Mouse (Mus musculus): Measurements from ENCODE around the gene Grin3b. TPM values are rescaled to one million over a fixed set of nuclear protein-coding genes. Genes with fewer than 3 reads are reported as not detected.

Grin3b gene
- total RNA-seq, 1 experiment from 2014 or later = not detected

DNA sequence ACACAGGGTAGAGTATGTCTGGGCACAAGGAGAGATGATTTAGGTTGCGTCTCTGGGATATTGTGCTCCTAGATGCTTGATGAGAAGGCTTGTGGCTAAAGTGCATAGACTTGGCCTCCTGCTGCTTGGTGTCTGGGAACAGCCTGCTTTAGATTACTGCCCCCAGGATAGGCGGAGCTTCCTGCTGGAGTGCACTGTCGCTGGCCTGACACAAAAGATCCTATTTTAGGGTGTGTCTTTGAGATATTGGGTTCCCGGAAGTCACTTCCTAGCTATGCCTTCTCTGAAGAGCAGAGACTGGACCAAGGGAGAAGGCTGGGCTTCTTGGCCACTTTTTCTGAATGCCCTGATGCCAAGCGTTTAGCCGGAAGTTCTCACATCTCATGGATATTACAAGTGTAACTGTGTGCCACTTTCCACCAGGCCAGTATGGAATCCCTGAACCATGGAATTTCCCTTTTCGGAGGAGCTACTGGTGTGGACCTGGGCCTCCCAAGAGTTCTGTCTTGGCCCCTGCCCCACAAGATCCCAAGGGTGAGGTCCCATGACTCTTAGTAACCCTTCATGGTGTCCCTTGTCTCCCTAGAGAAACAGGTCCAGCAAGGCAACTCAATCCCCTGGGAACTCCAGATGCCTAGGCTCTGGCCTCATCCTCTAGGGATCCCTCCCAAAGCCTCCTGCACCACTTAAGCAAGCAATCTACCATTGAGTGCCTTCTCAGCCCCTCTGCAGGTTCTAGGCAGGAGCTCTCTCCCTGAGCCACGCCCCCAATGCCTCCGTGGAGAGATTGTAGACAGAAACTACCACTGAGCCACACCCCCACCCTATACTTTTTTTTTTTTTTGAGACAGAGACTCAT lies 33.1 kb downstream of the Grin3b start:
- ATAC-seq (ENCODE audit: extremely low read depth, insufficient number of reproducible peaks, low FRiP score, poor library complexity, severe bottlenecking) = no peak

DNA sequence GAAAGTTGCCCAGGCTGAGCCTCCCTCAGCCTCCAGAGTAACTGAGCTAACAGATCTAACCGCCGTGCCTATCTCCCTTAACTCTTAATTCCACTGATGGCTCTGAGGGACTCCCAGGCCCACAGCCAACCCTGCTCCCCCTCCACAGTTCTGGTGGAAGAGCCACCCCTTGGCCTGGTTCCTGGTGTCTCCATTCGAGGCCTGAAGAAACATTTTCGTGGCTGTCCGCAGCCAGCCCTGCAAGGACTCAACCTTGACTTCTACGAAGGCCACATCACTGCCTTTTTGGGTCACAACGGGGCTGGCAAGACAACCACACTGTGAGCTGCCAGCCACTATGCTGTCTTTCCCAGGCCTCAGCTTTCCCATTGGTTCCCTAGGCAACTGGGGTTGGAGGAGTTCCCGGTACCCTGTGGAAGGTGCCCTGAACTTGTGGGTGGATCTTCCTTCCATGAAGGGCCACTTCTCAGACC lies 33.8 kb downstream of the Grin3b start:
- ATAC-seq (ENCODE audit: extremely low read depth, insufficient number of reproducible peaks, low FRiP score, poor library complexity, severe bottlenecking) = no peak

DNA sequence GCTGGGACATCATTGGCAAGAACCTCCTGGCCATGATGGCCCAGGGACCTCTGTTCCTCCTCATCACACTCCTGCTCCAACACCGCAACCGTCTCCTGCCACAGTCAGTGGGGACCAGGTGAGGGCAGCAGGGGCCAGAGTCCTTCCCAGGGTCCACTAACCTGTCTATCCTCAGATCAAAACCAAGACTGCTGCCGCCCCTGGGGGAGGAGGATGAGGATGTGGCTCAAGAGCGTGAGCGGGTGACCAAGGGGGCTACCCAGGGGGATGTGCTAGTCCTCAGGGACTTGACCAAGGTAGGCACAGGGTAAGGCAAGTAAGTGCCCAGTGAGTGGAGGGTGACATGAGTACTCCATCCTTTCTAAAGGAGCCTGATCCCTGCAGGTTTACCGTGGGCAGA lies 41.2 kb downstream of the Grin3b start:
- ATAC-seq (ENCODE audit: extremely low read depth, insufficient number of reproducible peaks, low FRiP score, poor library complexity, severe bottlenecking) = no peak

DNA sequence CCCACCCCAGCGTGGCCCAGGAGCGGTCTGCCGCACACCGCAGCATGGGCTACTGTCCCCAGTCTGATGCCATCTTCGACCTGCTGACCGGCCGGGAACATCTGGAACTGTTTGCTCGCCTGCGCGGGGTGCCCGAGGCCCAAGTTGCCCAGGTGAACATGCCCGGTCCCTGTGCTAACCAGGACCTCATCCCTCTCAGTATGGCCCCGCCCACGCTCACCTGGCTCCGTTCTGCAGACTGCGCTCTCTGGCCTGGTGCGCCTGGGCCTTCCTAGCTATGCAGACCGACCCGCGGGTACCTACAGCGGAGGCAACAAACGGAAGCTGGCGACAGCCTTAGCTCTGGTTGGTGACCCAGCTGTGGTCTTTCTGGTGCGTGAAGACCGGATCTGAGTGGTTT lies 43.1 kb downstream of the Grin3b start:
- ATAC-seq (ENCODE audit: extremely low read depth, insufficient number of reproducible peaks, low FRiP score, poor library complexity, severe bottlenecking) = no peak

DNA sequence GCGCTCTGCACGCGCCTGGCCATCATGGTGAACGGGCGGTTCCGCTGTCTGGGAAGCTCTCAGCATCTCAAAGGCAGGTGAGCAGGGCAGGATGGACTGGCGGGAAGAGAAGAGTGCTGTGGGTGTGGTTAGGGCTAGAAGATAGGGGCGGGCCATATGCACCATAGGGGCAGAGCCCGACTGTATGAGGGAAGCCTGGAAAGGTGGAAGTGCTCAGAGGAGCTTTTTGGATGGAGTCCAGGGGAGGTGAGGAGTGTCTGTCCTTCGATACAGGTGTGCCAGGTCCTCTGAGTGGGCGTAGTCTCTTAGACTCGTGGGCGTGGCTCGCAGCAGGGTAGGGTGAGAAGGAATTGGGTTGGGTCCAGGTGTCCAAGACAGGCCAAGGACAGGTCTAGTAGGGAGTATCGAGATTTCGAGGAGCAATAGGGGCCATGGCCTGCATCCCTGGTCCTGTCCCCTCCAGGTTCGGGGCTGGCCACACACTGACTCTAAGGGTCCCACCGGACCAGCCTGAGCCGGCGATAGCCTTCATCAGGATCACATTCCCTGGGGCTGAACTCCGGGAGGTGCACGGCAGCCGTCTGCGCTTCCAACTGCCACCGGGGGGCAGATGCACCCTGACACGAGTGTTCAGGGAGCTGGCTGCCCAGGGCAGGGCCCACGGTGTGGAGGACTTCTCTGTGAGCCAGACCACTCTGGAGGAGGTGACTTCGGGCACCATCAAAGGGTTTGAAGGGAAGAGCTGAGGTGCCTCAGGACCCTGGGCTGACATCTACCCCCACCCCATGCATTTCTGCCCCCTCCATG lies 44.2 kb downstream of the Grin3b start:
- no peak for ATAC-seq (ENCODE audit: extremely low read depth, insufficient number of reproducible peaks, low FRiP score, poor library complexity, severe bottlenecking)

DNA sequence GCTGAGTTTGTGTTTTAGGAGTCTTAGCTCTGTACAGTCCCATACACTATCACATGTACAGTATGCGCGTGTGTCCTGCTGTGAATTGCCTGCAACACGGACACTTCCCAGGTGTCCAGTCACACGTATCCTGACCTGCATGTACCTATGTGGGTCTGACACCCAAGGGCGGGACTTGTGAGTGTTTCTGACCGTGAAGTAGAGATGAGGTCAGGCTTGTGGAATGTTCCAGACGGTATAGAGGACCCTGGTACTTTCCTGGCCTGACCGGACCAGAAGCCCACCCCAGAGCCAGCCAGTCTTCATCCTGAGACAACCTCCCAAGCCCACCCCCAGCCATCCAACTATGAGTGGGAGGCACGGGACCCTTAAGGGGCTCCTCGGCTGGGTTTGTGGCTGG lies 45.1 kb downstream of the Grin3b start:
- ATAC-seq (ENCODE audit: extremely low read depth, insufficient number of reproducible peaks, low FRiP score, poor library complexity, severe bottlenecking) = no peak

DNA sequence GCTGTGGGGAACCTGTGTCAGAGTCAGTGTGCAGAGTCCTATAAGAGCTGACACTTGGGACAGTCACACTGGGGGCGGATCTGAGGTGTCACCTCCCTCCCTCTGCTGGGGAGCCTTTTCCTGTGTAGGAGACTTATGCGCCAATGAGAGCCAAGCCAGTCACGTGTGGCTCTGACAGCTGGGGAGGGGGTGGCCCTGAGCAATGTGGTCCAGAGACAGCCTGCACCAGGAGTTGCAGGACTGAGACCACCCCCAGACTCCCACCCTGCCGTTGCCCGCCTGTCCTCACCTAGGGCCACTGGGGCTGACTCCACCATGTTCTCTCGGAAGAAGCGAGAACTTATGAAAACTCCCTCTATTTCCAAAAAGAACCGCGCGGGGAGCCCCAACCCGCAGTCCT lies 46.0 kb downstream of the Grin3b start, which contains the start of gene Arhgap45:
Arhgap45 (plus strand) TSS at position 143 of the 400 bp plus-strand sequence.
- peak; percentile 78 for ATAC-seq (ENCODE audit: extremely low read depth, insufficient number of reproducible peaks, low FRiP score, poor library complexity, severe bottlenecking)

DNA sequence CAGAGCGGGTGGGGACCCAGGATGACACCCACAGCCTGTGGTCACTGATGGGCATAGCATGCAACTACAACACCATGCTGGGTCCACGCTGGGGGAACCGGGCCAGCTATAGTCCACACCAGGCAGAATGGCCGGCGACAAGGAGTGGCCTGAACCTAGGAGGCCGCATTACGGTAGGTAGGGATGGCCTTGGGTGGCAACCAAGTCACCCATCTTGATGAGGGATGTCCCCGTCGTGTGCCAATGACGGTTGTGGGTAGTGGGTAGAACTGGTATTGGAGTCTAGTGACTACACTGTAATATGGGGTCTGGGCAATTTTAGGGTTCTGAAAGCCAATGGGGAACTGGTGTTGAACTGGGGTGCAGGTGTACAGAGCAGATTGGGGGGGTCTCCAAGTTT lies 46.4 kb downstream of the Grin3b start:
- peak; percentile 17 for ATAC-seq (ENCODE audit: extremely low read depth, insufficient number of reproducible peaks, low FRiP score, poor library complexity, severe bottlenecking)

DNA sequence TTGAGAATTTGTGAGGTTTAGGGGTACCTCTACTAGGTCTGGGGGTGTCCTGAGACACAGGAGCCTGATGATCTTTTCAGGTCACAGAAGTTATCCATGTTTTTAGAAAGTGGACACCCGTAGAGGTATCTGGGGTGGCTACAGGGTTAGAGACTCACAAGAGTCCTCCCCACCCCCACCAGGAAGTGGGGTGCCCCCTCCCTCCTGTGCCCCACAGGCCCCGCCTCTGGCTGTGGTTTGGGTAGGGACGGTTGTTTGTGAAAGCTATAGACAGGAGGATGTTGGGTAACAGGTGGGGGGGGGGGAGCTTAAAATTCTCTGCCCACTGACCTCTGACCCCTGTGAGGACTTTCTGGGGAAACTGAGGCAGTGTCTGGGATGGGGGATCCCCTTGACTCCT lies 46.8 kb downstream of the Grin3b start:
- peak; percentile 62 for ATAC-seq (ENCODE audit: extremely low read depth, insufficient number of reproducible peaks, low FRiP score, poor library complexity, severe bottlenecking)

DNA sequence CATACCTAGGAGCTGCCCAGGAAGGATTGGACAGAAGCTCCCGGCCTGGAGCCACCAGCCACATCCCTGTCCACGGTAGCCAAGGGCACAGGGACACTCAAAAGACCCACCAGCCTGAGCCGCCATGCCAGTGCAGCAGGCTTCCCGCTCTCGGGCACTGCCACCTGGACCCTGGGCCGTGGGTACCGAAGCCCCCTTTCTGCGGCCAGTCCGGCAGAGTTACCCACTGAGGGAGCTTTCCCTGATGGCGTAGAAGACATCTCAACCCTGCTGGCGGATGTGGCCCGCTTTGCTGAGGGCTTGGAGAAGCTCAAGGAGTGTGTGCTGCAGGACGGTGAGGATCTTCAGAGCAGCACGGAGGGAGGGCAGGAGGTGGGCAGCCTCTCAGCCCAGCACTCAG lies 47.3 kb downstream of the Grin3b start:
- no peak for ATAC-seq (ENCODE audit: extremely low read depth, insufficient number of reproducible peaks, low FRiP score, poor library complexity, severe bottlenecking)

DNA sequence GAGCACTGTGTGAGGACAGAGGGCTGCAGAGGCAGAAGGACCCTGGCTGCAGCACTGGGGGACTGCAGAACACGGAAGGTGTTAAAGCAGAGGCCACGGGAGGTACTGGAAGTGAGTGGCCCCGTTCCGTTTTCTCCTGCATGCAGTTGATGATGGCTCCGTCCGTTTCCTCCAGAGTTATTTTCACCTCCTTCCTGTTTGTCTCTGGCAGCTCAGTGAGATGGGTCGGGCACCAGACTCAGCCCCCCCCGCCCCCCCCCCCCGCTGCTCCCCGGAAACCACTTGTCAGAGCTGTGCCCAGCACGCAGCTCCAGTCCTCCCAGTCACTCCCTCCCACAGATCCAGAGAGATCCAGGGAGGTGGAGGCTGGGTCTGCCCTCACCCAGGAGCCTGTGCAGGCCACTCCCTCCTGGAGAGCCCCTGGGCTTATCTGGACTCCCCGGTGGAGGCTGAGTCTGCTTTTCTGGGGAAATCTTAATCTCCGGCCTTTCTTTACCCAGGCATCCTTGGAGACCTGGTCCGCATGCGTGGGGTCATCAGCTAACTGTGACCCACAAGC lies 48.3 kb downstream of the Grin3b start:
- peak; percentile 33 for ATAC-seq (ENCODE audit: extremely low read depth, insufficient number of reproducible peaks, low FRiP score, poor library complexity, severe bottlenecking)

DNA sequence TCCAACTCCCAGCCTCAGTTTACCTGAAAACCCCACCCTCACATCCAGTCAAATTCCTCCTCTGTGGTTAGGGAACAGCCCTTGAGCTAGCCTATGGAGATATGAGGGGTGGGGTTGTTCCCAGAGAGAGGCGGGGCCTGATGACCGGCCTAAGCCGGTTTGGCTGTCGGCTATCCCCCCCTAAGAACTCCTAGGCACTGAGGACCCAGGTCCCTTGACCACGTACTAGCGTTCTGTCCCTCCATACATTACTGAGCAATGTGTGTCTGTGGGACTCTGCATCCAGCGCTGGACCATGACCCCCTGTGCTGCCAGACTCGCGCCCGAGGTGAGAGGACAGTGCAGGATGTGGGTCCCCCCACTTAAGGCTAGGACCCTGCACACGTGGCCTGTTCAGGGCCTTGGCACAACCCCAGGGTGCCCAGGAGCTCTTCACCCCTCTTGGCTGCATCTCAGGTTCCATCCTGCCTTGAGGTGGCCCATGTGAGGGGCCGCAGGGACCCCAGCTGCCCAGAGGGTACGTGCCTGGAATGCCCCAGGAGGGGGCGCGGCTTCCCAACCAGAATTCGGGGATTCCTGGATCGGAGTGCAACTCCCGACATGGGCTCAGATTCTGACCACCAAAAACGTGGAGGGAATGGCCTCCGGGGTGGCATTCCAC lies 49.1 kb downstream of the Grin3b start:
- no peak for ATAC-seq (ENCODE audit: extremely low read depth, insufficient number of reproducible peaks, low FRiP score, poor library complexity, severe bottlenecking)

DNA sequence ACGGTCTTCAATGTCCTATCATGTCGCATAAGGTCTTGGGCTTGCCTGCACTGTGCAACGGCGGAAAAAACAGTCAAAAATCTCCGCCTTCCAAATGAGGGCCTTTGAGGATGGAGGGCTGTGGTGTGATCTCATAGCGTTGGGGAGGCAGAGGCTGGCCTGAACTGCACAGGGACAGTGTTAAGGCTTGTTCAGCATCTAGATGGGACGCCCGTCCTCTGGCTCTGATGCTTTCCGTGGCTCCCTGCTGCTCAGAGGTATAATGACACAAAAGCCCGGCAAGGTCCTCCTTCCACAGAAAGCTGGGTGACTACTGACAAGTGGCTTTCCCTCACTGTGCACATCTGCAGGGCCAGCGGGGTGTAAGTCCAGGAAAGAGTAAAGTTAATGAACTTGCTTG lies 49.7 kb downstream of the Grin3b start:
- no peak for ATAC-seq (ENCODE audit: extremely low read depth, insufficient number of reproducible peaks, low FRiP score, poor library complexity, severe bottlenecking)

DNA sequence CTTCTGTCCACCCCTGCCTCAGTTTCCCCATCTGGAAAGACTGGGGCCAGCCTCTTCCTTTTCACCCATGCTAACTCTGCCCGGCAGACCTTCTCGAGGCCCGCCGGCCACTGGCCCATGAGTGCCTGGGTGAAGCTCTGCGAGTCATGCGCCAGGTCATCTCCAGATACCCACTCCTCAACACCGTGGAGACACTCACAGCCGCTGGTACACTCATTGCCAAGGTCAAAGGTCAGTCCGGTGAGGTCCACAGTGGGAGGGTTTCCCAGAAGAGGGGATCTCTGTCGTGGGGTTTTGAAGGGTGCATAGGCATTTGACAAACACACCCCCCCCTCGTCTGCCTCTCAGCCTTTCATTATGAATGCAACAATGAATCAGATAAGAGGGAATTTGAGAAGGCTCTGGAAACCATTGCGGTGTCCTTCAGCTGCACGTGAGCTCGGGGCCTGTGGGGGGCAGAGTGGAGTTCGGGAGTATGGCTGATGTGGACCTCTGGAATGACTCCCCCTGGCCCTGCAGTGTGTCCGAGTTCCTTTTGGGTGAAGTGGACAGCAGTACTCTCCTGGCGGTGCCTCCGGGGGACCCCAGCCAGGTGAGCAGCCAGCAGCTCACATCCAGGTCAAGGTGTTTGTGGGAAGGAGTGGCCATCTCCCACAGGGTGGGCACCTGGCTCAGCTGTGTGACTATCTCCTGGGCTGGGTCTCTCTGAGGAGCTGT lies 50.2 kb downstream of the Grin3b start:
- no peak for ATAC-seq (ENCODE audit: extremely low read depth, insufficient number of reproducible peaks, low FRiP score, poor library complexity, severe bottlenecking)

DNA sequence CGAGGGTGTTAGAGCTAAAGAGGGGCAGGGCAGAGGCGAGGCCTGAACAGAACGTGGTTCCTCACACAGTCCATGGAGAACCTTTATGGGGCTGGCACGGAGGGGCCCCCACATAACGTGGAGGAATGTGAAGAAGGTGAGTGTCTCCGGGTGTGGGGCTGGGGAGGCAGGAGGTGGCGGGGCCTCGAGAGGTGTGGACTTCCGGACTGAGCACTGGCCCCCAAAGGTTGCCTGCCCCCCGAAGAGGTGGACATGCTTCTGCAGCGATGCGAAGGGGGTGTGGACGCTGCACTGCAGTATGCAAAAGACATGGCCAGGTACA lies 50.8 kb downstream of the Grin3b start:
- ATAC-seq (ENCODE audit: extremely low read depth, insufficient number of reproducible peaks, low FRiP score, poor library complexity, severe bottlenecking) = no peak

DNA sequence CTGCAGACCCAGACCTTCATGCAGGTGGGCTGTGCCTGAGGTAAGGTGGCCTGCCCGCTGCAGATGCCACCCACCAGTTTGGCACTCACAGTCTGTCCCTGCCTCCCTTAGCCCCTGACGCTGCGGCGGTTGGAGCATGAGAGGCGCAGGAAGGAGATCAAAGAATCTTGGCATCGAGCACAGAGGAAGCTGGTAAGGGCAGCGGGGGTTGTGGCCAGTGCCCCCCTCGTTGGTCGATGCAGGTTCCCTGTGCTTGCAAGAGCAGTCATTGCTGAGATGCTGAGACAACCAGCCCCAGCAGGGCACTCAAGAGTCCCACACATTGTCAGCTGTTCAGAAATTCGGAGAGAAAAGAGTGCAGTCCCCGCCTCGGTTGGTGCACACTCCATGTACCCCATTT lies 51.6 kb downstream of the Grin3b start:
- no peak for ATAC-seq (ENCODE audit: extremely low read depth, insufficient number of reproducible peaks, low FRiP score, poor library complexity, severe bottlenecking)

DNA sequence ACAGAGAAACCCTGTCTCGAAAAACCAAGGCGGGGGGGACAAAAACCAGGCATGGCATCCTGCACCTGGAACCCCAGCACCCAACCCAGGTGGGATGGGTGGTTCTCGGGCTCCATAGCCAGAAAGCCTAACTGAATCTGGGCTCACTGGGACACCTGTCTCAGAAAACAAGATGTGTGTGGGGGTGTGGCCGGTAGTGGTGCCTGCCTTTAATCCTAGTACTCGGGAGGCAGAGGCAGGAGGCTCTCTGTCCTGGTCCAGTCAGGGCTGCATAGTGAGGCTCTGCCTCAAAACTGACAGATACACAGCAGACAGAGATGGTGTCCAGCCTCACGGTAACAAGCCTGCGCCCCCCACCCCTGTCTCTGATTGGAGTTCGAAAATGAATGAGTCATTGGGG lies 52.3 kb downstream of the Grin3b start:
- no peak for ATAC-seq (ENCODE audit: extremely low read depth, insufficient number of reproducible peaks, low FRiP score, poor library complexity, severe bottlenecking)

DNA sequence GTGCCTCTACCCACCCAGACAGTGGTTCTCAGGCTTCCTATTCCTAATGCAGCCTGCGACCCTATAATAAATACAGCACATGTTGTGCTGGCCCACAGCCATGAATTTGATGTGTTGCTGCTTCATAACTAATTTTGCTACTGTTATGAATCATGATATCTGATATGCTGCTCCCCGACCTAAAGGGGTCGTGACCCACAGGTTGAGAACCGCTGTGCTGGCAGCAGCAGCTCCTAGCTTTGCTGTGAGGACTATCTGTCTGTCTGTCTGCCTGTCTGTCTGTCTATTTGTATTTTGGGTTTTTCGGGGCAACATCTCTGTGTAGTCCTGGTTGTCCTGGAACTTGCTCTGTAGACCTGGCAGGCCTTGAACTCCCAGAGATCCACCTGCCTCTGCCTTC lies 53.2 kb downstream of the Grin3b start:
- ATAC-seq (ENCODE audit: extremely low read depth, insufficient number of reproducible peaks, low FRiP score, poor library complexity, severe bottlenecking) = no peak

Measured in neutrophil, adult 5-6 weeks (primary cell).